Mouse (Mus musculus) layer of hippocampus, adult 8-10 months (tissue): ENCODE measurements around the gene Ebf4. TPM values are rescaled to one million over a fixed set of nuclear protein-coding genes. Genes with fewer than 3 reads are reported as not detected.

Experiments used
- DNase-seq, 2 experiments: peaks; one replicate each; pipeline ENCODE4 v3.0.0; 2022; ENCODE audit warnings: low spot score in 2 of 2
- total RNA-seq, 4 experiments: library from RNA; stranded (reverse); gene quantifications; 2 replicates each; pipeline ENCODE4 v1.2.4; 2022

The Ebf4 gene
- total RNA-seq, 4 experiments from 2014 or later: 11.0 to 12.6 (median 11.7) TPM

- DNase-seq: no peak
Measured at GRCm38 (mm10) chr2:130383895-130384294, 88.9 kb downstream of the Ebf4 start.

GRCm38 (mm10) chr2:130386212-130386611, 91.2 kb downstream of the Ebf4 start:
- DNase-seq: no peak

GRCm38 (mm10) chr2:130388796-130389195, 93.8 kb downstream of the Ebf4 start:
- no peak for DNase-seq

- no peak for DNase-seq
Measured at GRCm38 (mm10) chr2:130390993-130391625, 96.1 kb downstream of the Ebf4 start.

DNA sequence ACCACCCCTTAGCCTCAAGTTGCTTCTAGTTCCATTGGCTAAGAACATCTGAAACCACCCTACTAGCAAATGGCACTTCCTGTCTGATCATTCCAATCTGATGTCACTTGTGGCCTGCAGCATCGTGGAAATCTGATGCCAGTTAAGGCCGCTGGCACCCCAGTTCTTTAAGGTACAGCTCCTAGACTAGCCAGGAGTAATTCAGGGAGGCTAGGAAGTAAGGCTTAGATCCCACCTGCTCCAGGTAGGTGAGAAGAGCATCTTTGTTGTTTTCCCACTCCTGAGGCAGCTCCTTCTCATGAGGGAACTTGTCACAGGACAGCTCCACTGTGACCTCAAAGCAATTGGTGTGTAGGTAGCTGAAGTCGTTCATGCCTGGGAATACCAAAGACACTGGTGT, 97.9 kb downstream of the Ebf4 start:
- no peak for DNase-seq

GRCm38 (mm10) chr2:130395696-130396095, 100.7 kb downstream of the Ebf4 start:
- DNase-seq: no peak

- DNase-seq: no peak
Measured at GRCm38 (mm10) chr2:130397186-130397985, 102.4 kb downstream of the Ebf4 start, which contains the start of gene Cpxm1. Gene Cpxm1, minus strand, starts transcription at chr2:130397574.

- no peak for DNase-seq
Measured at GRCm38 (mm10) chr2:130398091-130398490, 103.1 kb downstream of the Ebf4 start.

GRCm38 (mm10) chr2:130400046-130400445, 105.1 kb downstream of the Ebf4 start:
- DNase-seq: no peak

- DNase-seq: no peak
Measured at GRCm38 (mm10) chr2:130401891-130402290, 106.9 kb downstream of the Ebf4 start.

GRCm38 (mm10) chr2:130404939-130405338, 110.0 kb downstream of the Ebf4 start, which contains the start of the genes Gm28372 and 1700020A23Rik:
Gene Gm28372, plus strand, starts transcription at chr2:130405239.
Gene 1700020A23Rik, plus strand, starts transcription at chr2:130405259.
- no peak for DNase-seq

DNA sequence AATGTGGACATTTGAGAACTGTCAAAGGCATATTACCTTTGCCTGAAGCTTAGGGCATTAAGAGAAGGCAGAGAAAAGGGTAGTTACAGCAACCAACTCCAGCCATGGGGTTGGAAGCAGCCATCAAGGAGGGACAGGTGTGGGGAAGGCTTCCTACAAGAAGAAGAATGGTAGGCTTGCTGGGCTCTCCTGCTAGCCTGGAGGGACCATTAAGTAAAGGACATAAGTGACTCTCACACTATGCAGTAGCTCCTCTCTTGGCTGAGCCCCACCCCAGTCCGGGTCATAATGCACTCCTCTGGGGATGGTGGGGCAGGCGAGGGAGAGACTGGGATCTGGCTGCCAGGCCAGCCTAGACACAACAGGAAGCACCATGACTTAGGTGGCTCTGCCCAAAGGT, 111.2 kb downstream of the Ebf4 start, which contains the start of gene Tmem239:
Gene Tmem239, plus strand, starts transcription at position 301 of the 400 bp plus-strand sequence.
- DNase-seq: no peak

- DNase-seq: no peak
Measured at GRCm38 (mm10) chr2:130408194-130408593, 113.2 kb downstream of the Ebf4 start.

- peak; percentile 53 to 83 for DNase-seq
Measured at GRCm38 (mm10) chr2:130411558-130412495, 116.9 kb downstream of the Ebf4 start.

- no peak for DNase-seq
Measured at GRCm38 (mm10) chr2:130412775-130413174, 117.8 kb downstream of the Ebf4 start.

DNA sequence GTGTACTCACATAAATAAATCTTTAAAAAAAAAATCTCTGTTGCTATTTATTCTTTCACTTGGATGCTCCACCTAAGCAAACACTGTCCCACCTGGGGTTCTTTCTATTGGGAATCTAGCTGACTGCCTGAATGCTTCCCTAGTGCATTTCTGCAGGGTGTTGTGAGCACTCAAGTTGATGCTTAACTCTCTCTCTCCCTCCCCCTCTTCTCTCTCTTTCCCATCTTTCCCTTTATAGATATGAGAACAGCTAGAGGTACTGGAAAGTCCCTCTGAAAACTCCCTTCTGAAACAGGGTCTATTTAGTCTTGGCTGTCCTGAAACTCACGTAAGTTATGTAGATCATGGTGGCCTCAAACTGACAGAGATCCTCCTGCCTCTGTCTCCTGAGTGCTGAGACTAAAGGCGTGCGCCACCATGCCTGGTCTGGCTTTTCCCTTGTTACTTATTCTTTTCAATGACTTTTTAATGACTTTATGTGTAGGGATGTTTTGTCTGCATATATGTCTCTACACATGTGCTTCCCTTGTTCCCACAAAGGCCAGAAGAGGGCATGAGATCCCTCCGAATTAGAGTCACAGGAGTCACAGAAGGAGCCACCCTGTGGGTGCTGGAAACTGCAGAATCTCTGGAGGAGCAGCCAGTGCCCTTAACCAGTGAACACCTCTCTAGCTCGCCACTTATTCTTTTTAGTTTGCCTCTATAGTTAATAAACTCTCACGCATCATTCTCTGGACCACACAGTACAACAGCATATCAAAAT, 119.3 kb downstream of the Ebf4 start:
- no peak for DNase-seq
